ENCODE assay signal across 1 mouse cellular context in the genomic region with DNA sequence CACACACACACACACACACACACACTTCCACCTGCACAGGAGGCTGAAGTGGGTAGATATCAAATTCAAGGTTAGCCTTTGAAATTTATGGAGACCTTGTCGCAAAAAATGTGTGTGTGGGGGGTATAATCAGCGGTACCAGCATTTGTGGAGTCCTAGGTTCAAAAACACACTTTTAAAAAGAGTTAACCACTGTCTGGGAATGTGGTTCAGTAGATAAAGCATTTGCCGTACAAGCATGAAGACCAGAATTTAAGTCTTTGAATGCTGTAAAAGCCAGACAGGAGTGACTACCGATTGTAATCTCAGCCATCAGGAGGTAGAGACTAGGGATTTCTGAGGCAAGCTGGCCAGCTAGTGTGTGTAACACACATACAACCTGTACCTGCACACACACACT.
TF ChIP-seq lines count a peak whose summit lies in the region.

No protein-coding gene starts in this region.

TF ChIP-seq in MEL, 35 proteins besides CTCF, POLR2A, EP300 and RAD21 (continued from another document):
- TF ChIP-seq TAL1 (IDR thresholded peaks at IDR 0.05; ENCODE audit: low read length), result peak; percentile 32
TF ChIP-seq in MEL: peak in this region for 3.
